Mouse (Mus musculus) gastrocnemius, adult 18-20 months (tissue): ENCODE measurements around the gene Srp72. TPM values are rescaled to one million over a fixed set of nuclear protein-coding genes. Genes with fewer than 3 reads are reported as not detected.
"Not testable (repeated sequence)": the region's sequence is repeated elsewhere in the genome, so short reads cannot be mapped to it uniquely, and the experiment has no call there.

Source experiments
- DNase-seq: peaks from one replicate; pipeline ENCODE4 v3.0.0; 2021; ENCODE audit warnings: low spot score
- total RNA-seq, 2 experiments: library from RNA; stranded (reverse); gene quantifications; 2 replicates each; pipeline ENCODE4 v1.2.3; 2021

The Srp72 gene
- total RNA-seq, 2 experiments from 2014 or later: 42.6 to 50.3 TPM

GRCm38 (mm10) chr5:76962545-76962944, 11.9 kb upstream of the Srp72 start:
- no peak for DNase-seq

DNA sequence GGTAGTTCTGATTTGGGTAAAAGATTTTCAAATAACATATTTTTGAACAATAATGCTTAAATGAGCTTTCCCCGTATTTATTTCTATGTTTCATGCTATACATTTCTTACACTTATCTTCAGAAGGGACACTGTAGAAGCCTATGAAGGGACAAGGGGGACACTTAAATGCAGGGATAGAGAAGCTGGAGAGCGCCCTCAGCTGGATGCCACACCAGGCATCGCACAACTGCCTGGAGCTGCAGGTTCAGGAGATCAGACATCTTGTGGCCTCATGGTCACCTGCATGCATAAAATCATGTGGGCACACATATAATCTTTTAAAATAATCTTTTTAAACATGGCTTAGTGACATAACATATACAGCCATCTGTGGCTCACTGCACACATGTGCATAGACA, 9.8 kb upstream of the Srp72 start:
- DNase-seq: no peak

- no peak for DNase-seq
Observed at GRCm38 (mm10) chr5:76969250-76969649, 5.2 kb upstream of the Srp72 start.

- not testable (repeated sequence) for DNase-seq
Observed at GRCm38 (mm10) chr5:76971115-76971514, 3.4 kb upstream of the Srp72 start.

- DNase-seq: no peak
Observed at GRCm38 (mm10) chr5:76973488-76973887, 995 bp upstream of the Srp72 start.

DNA sequence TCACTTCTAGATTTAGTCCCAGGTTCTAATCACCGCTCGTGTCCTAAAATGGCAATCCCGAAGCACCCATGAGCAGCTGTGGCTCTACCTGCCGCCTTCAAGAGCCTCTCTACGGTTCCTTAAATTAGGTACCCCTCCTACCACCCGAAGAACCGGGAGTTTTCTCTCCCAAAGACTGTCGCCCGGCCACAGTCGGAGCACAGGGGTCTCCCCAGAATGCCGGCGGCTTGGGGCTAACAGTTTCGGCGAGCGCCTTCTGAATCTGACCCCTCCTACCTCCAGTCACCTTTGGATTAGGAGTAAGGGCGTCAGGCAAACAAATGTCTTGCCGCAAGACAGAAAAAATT, 303 bp upstream of the Srp72 start:
- DNase-seq: no peak

- DNase-seq: no peak
Observed at GRCm38 (mm10) chr5:76975736-76976135, 1.3 kb downstream of the Srp72 start.

- no peak for DNase-seq
Observed at GRCm38 (mm10) chr5:76984015-76984414, 9.5 kb downstream of the Srp72 start.

DNA sequence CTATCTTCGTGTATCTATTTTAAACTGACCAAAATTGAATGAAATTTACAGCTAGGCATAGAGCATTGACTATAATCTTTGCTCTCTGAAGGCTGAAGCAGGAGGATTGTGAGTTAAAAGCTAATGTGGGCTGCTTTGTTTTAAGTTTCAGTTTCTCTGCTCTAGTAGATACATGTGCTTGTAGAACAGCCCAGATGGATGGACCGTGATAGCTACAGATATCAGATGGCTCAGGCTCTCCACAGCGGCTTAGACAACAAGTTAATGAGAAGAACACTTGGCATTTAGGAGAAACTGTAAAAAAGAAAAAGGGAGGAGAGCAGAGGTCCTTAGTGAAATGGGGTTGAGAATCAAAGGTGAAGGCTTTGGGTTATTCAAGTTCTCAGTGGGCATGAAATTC, 16.3 kb downstream of the Srp72 start:
- no peak for DNase-seq

- DNase-seq: no peak
Observed at GRCm38 (mm10) chr5:76993174-76993814, 18.8 kb downstream of the Srp72 start.

DNA sequence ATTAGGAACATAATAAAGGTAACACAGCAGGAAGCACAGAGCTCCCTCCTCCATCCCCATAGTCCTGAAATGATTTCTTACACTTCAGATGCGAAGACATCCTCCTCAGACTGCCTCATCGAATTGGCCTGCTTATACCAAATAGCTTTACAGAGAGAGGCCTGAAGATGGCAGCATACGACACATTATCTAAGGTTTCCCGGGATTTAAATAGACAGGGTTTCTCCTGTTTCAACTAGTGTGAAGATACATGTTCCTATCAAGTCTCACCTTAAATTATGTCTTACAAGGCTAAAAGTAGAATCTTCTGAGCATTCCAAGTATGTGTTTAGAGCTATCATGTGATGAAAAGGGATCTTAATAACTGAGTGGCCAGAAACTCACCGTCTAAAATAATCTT, 23.9 kb downstream of the Srp72 start:
- peak; percentile 50 for DNase-seq

- no peak for DNase-seq
Observed at GRCm38 (mm10) chr5:77001192-77001591, 26.7 kb downstream of the Srp72 start.

DNA sequence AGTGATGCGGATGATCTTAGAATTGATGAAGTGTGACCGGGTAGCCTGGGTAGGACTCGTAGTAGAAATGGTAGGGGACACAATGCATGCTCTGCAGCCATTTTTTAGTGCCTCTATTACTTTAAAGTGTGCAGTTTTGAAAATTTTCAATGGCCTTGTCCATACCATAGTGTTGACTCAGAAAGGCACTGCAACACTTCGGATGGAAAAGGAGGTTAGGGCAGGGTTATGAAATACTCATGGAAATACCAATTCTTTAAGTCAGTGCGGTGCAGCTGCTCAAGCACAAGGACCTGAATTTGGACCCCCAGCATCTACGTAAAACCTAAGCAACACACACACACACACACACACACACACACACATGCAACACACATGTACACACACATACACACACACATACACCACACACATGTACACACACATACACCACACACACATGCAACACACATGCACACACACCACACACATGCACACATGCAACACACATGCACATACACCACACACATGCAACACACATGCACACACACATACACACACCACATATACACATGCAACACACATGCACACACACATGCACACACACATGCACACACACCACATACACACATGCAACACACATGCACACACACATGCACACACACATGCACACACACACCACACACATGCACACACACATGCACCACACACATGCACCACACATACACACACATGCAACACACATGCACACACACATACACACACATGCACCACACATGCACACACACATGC, 29.8 kb downstream of the Srp72 start, which contains the start of gene Arl9:
TSS of gene Arl9 (plus strand) at position 5 of the 771 bp plus-strand sequence.
- DNase-seq: no peak

DNA sequence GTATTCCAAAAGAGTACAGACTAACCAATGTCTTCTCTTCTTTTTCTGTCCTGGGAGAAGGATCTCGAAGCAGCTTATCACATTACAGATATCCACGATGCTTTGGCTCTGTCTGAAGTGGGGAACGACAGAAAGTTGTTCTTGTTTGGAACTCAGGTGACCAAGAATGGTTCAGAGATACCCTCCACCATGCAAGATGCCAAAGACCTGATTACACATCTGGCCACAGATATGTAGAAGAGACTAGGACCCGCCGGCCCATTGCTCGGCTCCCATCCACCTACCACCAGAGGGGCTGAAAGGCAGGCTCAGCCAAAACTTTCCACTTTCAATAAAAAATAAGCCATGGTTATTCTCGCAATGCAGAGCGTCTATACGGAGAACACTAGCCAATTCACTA, 35.9 kb downstream of the Srp72 start:
- no peak for DNase-seq

- no peak for DNase-seq
Observed at GRCm38 (mm10) chr5:77011082-77011481, 36.6 kb downstream of the Srp72 start.

DNA sequence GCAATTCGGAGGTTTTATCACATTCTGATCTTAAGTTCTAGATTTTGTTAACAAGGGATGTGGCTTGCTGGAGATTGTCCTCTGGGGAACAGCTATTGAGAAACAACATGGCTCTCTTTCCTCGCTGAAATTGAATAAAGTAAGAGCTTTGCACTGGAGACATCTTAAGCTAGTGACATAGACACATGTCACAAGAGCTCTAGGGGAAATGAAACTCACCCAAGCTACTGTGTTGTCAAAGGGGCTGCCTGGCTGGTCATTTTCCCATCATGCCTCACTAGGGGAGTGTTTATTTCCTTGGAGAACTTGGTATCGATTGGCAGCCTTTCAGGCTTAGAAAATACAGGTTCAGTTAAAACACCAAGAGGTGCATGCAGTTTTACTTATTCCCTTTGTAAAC, 38.7 kb downstream of the Srp72 start:
- DNase-seq: no peak

- DNase-seq: peak; percentile 82
Observed at GRCm38 (mm10) chr5:77015544-77016482, 41.3 kb downstream of the Srp72 start, which contains the start of gene Thegl. Thegl (plus strand) TSS chr5:77016023.

DNA sequence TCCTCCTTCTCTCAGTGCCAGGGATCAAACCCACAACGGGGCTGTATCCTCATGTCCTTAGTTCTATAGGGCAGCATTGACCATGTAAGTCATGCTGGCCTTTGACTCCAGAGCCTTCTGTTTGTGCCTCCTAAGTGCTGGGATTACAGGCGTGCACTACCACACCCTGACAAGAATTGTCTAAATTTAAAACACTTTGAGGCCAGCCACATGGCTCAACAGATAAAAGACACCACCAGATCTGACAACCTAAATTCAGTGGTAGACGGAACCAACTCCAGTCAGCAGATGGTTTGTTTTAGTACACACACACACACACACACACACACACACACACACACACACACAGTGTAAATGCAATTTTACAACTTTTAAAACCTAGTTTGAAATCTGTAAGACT, 53.6 kb downstream of the Srp72 start:
- DNase-seq: no peak

GRCm38 (mm10) chr5:77029735-77030134, 55.3 kb downstream of the Srp72 start:
- peak; percentile 21 for DNase-seq

- DNase-seq: not testable (repeated sequence)
Observed at GRCm38 (mm10) chr5:77035101-77035500, 60.6 kb downstream of the Srp72 start.

GRCm38 (mm10) chr5:77038451-77038850, 64.0 kb downstream of the Srp72 start:
- DNase-seq: no peak

DNA sequence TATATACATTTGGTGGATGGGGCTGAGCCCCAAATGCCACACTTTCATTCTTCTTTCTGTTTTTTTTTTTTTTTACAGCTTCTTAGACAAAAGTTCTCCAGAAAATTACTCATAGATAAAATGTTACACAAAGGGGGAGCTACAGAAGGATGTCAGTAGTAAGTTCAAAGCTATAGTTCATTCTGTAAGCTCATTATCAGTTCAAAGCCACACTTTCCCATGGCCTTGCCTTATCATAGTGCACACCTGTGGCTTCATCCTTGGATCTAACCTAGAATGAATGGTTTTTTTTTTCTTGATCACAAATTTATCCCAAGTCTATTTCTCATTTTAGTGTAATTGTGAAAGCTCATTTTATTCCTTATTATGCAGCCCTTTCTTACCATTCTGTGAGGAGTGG, 64.9 kb downstream of the Srp72 start:
- DNase-seq: no peak
